Mouse (Mus musculus) liver, embryonic 14.5 days (tissue): ENCODE measurements at regions not wholly inside any gene's neighbourhood (a gene's known extent, or its start where the extent isn't known, plus 50 kb on each side); places are given as distances from the start of the nearest gene placed in this dataset.

ENCODE experiments used
- CTCF ChIP-seq: IDR thresholded peaks from 2 replicates; pipeline ENCODE4 v1.5.1; 2016; ENCODE audit warnings: antibody characterized with exemption, low read depth, control low read depth
- EP300 ChIP-seq: IDR thresholded peaks from 2 replicates; pipeline ENCODE4 v1.6.1; 2016; ENCODE audit warnings: antibody characterized with exemption, low read depth

GRCm38 (mm10) chr1:35752636-35753035, 315.6 kb upstream of the Hs6st1 start:
- TF ChIP-seq CTCF (no peak), EP300 (no peak)
